Mouse (Mus musculus) liver, postnatal 0 days (tissue): ENCODE measurements at regions not wholly inside any gene's neighbourhood (a gene's known extent, or its start where the extent isn't known, plus 50 kb on each side); places are given as distances from the start of the nearest gene placed in this dataset.

Experiments used
- ATAC-seq: fragments of 200-750 bp; cut with Nextera tagmentation; 2 replicates; pipeline ENCODE4 v1.8.0; 2017; ENCODE audit warnings: mild to moderate bottlenecking, moderate library complexity
- DNase-seq: peaks from one replicate; pipeline ENCODE4 v3.0.0-alpha.2; 2016
- H3K27ac ChIP-seq: fragments of 300-500 bp; sonication (generic); 2 replicates; pipeline ENCODE4 v1.5.1; 2014; ENCODE audit warnings: antibody characterized with exemption, moderate library complexity, mild to moderate bottlenecking, low read depth
- H3K27me3 ChIP-seq: fragments of 300-500 bp; sonication (generic); 2 replicates; pipeline ENCODE4 v1.6.1; 2014; ENCODE audit warnings: low read length, control low read depth, mixed read lengths; ENCODE audit not compliant: insufficient read depth
- H3K36me3 ChIP-seq: fragments of 300-500 bp; sonication (generic); replicated peaks from 2 replicates; pipeline ENCODE4 v1.6.1; 2014; ENCODE audit warnings: mild to moderate bottlenecking, control low read depth, low read length, moderate library complexity, mixed read lengths; ENCODE audit not compliant: insufficient read depth
- H3K4me1 ChIP-seq: fragments of 300-500 bp; sonication (generic); 2 replicates; pipeline ENCODE4 v1.6.1; 2014; ENCODE audit warnings: antibody characterized with exemption, mild to moderate bottlenecking, control low read depth; ENCODE audit not compliant: insufficient read depth
- H3K4me2 ChIP-seq: fragments of 300-500 bp; sonication (generic); 2 replicates; pipeline ENCODE4 v1.6.1; 2014; ENCODE audit warnings: low read depth, mild to moderate bottlenecking, low read length, moderate library complexity, mixed read lengths
- H3K4me3 ChIP-seq: fragments of 300-500 bp; sonication (generic); 2 replicates; pipeline ENCODE4 v1.5.1; 2014; ENCODE audit warnings: low read depth, low read length
- H3K9ac ChIP-seq: fragments of 300-500 bp; sonication (generic); replicated peaks from 2 replicates; pipeline ENCODE4 v1.6.1; 2014; ENCODE audit warnings: mild to moderate bottlenecking, moderate library complexity
- H3K9me3 ChIP-seq: fragments of 300-500 bp; sonication (generic); 2 replicates; pipeline ENCODE4 v1.6.1; 2016; ENCODE audit warnings: mild to moderate bottlenecking, control low read depth, low read length, mixed read lengths
- CTCF ChIP-seq: sonication (generic); IDR thresholded peaks from 2 replicates; pipeline ENCODE4 v1.5.1; 2016; ENCODE audit warnings: antibody characterized with exemption, low read depth
- EP300 ChIP-seq: IDR thresholded peaks from 2 replicates; pipeline ENCODE4 v1.6.1; 2016; ENCODE audit warnings: antibody characterized with exemption, low read depth, mild to moderate bottlenecking
- WGBS: fragments of 180-500 bp; shearing (Covaris S2); extraction: QIAGEN DNeasy Blood & Tissue Kit; methylation state at CpG from one replicate; pipeline ENCODE4 v1.1.7; 2014; ENCODE audit not compliant: insufficient replicate concordance; 5-methylcytosine and 5-hydroxymethylcytosine counted together

GRCm38 (mm10) chr13:107539326-107539725, 504.9 kb upstream of the Smim15 start:
- Histone ChIP-seq H3K27ac (no peak overlapping the region), H3K9me3 (no peaks in the 10 kb centered on the region), H3K27me3 (no peaks in the 10 kb centered on the region), H3K9ac (no peak overlapping the region), H3K4me1 (no peaks in the 10 kb centered on the region), H3K36me3 (no peaks in the 10 kb centered on the region), H3K4me2 (no peak overlapping the region), H3K4me3 (no peak overlapping the region)
- TF ChIP-seq CTCF (no peak), EP300 (no peak)
- 82% methylated on average over 4 of the region's 4 CpGs for WGBS
- no peak for ATAC-seq
- DNase-seq, result no peak

GRCm38 (mm10) chr13:107535213-107535612, 509.0 kb upstream of the Smim15 start:
- Histone ChIP-seq H3K27me3 (no peaks in the 10 kb centered on the region), H3K4me3 (no peak overlapping the region), H3K9ac (no peak overlapping the region), H3K4me1 (no peaks in the 10 kb centered on the region), H3K36me3 (no peaks in the 10 kb centered on the region), H3K9me3 (no peaks in the 10 kb centered on the region), H3K27ac (no peak overlapping the region), H3K4me2 (no peak overlapping the region)
- ATAC-seq (no peak), DNase-seq (no peak)
- 56% methylated on average over 5 of the region's 5 CpGs for WGBS
- TF ChIP-seq CTCF, result no peak
- no peak for TF ChIP-seq EP300

- no peak overlapping the region for H3K9ac ChIP-seq
- H3K27ac ChIP-seq, result no peak overlapping the region
- ATAC-seq (no peak), DNase-seq (no peak)
- no peaks in the 10 kb centered on the region for H3K4me1 ChIP-seq
- no peak for TF ChIP-seq CTCF
- H3K4me3 ChIP-seq, result no peak overlapping the region
- no peaks in the 10 kb centered on the region for H3K36me3 ChIP-seq
- H3K9me3 ChIP-seq, result no peaks in the 10 kb centered on the region
- H3K27me3 ChIP-seq, result no peaks in the 10 kb centered on the region
- 72% methylated on average over 3 of the region's 3 CpGs for WGBS
- H3K4me2 ChIP-seq, result no peak overlapping the region
Observed at GRCm38 (mm10) chr13:107533323-107533722, 510.9 kb upstream of the Smim15 start.

- no peak for DNase-seq
- H3K27ac ChIP-seq, result no peak overlapping the region
- TF ChIP-seq CTCF (no peak), EP300 (no peak)
- H3K4me3 ChIP-seq, result no peak overlapping the region
- no peak overlapping the region for H3K4me2 ChIP-seq
- no peaks in the 10 kb centered on the region for H3K9me3 ChIP-seq
- ATAC-seq, result no peak
- H3K27me3 ChIP-seq, result no peaks in the 10 kb centered on the region
- no peaks in the 10 kb centered on the region for H3K4me1 ChIP-seq
- 63% methylated on average over 10 of the region's 10 CpGs for WGBS
- H3K9ac ChIP-seq, result no peak overlapping the region
- no peaks in the 10 kb centered on the region for H3K36me3 ChIP-seq
Observed at GRCm38 (mm10) chr13:107531528-107531927, 509.6 kb upstream of the Kif2a start.

- no peak overlapping the region for H3K4me3 ChIP-seq
Observed at GRCm38 (mm10) chr13:107531026-107531425, 509.1 kb upstream of the Kif2a start.

GRCm38 (mm10) chr13:107530392-107530791, 508.5 kb upstream of the Kif2a start:
- Histone ChIP-seq H3K9me3 (no peaks in the 10 kb centered on the region), H3K4me2 (no peak overlapping the region), H3K4me1 (no peaks in the 10 kb centered on the region), H3K27ac (no peak overlapping the region), H3K36me3 (no peaks in the 10 kb centered on the region), H3K9ac (no peak overlapping the region), H3K27me3 (no peaks in the 10 kb centered on the region), H3K4me3 (no peak overlapping the region)
- no peak for DNase-seq
- TF ChIP-seq EP300 (no peak), CTCF (no peak)
- no peak for ATAC-seq
- WGBS, result 56% methylated on average over 1 of the region's 1 CpGs

More at GRCm38 (mm10) chr13:107531026-107531425, 509.1 kb upstream of the Kif2a start:
- Histone ChIP-seq H3K36me3 (no peaks in the 10 kb centered on the region), H3K4me2 (no peak overlapping the region), H3K9ac (no peak overlapping the region), H3K27me3 (no peaks in the 10 kb centered on the region), H3K4me1 (no peaks in the 10 kb centered on the region), H3K9me3 (no peaks in the 10 kb centered on the region), H3K27ac (no peak overlapping the region)
- DNase-seq, result no peak
- no peak for TF ChIP-seq EP300
- TF ChIP-seq CTCF, result no peak
- 55% methylated on average over 8 of the region's 8 CpGs for WGBS
- no peak for ATAC-seq
